ENCODE assay signal across 8 mouse cellular contexts in the genomic region with DNA sequence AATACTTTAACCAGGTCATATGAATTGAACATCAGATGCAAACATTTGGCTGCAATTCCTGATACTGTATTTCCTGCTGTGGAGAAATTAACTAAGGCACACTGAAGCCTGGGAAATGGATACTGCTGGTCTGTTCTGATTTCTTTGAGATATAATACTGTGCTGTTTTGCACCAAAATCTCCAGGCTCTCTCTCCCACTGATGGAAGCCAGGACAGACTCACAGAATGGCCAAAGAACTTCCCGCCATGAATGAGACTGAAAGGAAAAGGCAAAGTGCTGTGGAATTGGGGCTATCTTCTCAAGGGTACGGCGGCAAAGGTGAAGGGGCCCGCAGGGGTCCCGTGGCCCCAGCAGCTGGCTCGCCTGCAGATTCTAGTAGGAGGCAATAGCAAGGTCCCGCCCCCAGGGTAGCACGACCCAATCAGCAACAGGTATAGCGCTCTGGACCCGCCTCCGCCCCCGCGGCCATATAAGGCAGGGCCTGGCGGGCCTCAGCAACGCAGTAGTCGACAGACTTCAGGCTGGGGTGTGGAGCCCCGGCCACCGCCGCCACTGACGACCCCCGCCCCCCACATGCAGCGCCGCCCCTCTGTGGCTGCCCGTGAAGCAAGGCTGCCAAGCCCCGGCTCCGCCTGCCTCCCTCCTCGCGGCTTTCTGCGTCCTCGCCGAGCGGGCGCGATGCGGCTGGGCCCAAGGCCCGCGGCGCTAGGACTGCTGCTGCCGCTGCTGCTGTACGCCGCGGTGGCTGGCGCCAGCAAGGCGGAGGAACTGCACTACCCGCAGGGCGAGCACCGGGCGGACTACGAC. TPM values are rescaled to one million over a fixed set of nuclear protein-coding genes. Genes with fewer than 3 reads are reported as not detected.
A peak's percentile ranks its signal among the peaks of the same experiment; 100 is the strongest.
DNase-seq lines count a peak whose midpoint lies in the region; ATAC-seq lines count a peak whose summit lies in the region.

A gene (plus strand): TSS at position 474 of the 809 bp plus-strand sequence.

- peak within 1 kb of the TSS; percentile 94 for H3K9ac ChIP-seq in hindbrain, embryonic 12.5 days

- H3K27ac ChIP-seq in hindbrain, embryonic 12.5 days, result peak within 1 kb of the TSS; percentile 97

- H3K9me3 ChIP-seq in hindbrain, embryonic 12.5 days (replicated peaks), result no peaks in the 10 kb centered on the region

- H3K4me1 ChIP-seq in hindbrain, embryonic 12.5 days, result peaks cover 18% of the 10 kb centered on the region

- DNase-seq in NIH3T3 (ENCODE audit: low read depth), result peak; percentile 96
- peak; percentile 98 for DNase-seq in cerebellum, postnatal 10 days
- peak; percentile 93 to 95 for DNase-seq in frontal cortex, postnatal 10 days (ENCODE audit: low spot score in 2 of 2)
- peak; percentile 96 for DNase-seq in layer of hippocampus, postnatal 14 days (ENCODE audit: low spot score in 2 of 2)
- DNase-seq in lung, postnatal 14 days, result peak; percentile 95
- peak; percentile 79 for DNase-seq in retina, adult 2 months (ENCODE audit: low read depth, low spot score)
- peak; percentile 98 to 99 for DNase-seq in thymus, postnatal 36 days

- peak within 1 kb of the TSS; percentile 80 for H3K4me3 ChIP-seq in hindbrain, embryonic 12.5 days

- peak; percentile 99 for ATAC-seq in hindbrain, embryonic 12.5 days (ENCODE audit: low FRiP score)

- peaks cover 23% of the 10 kb centered on the region for H3K36me3 ChIP-seq in hindbrain, embryonic 12.5 days

- H3K27me3 ChIP-seq in hindbrain, embryonic 12.5 days, result no peaks in the 10 kb centered on the region

- H3K4me2 ChIP-seq in hindbrain, embryonic 12.5 days (replicated peaks), result peak within 1 kb of the TSS; percentile 75

- WGBS in hindbrain, embryonic 12.5 days, result under 1% methylated on average over 49 of the region's 49 CpGs

RNA-seq across cellular contexts. Expression of the gene that starts here (rescaled TPM):
- 345 and 362 TPM in 2 replicates for polyA plus RNA-seq in hindbrain, embryonic 12.5 days (2016; fragmentation: Nextera tagmentation; extraction: Ambion mirVana)
- total RNA-seq in layer of hippocampus, postnatal 14 days (2021), result 100 to 1,000 TPM; 110 to 116 TPM

Comparison
In these comparisons a context has a peak if more than half of its experiments do, and no peak if none do; other contexts are left out.
1. Peak in every context shown above with its lines: DNase-seq, ATAC-seq, H3K4me3 ChIP-seq and H3K27ac ChIP-seq.